In genomic region chr13:34248941-34249920, GRCm38 (mm10) we compare ENCODE assay signal across 9 mouse cellular contexts.
DNase-seq lines count a peak whose midpoint lies in the region; ATAC-seq lines count a peak whose summit lies in the region.
"Had no signal": no experiment of that assay in that cellular context is flagged by ENCODE, and none has a peak within 500 bp of the region (broad histone marks: within the 10 kb centered on the region; RNA-seq: fewer than 3 reads in every experiment).

No protein-coding gene starts in this region.

- no peak overlapping the region for H3K9ac ChIP-seq in kidney, embryonic 15.5 days
- H3K9ac ChIP-seq in embryonic facial prominence, embryonic 15.5 days: no peak overlapping the region
- no peak overlapping the region; the same call in 1 of the 2 replicates for H3K9ac ChIP-seq in limb, embryonic 13.5 days

- DNase-seq in kidney, postnatal 14 days: no peak
- peak; percentile 75 for DNase-seq in adrenal gland, postnatal 10 days
- DNase-seq in gastrocnemius, postnatal 36 days: no peak

- no peaks in the 10 kb centered on the region for H3K27me3 ChIP-seq in kidney, embryonic 15.5 days
- no peaks in the 10 kb centered on the region for H3K27me3 ChIP-seq in embryonic facial prominence, embryonic 15.5 days
- H3K27me3 ChIP-seq in limb, embryonic 13.5 days: no peaks in the 10 kb centered on the region
- H3K27me3 ChIP-seq: Patski had no signal

- no peak overlapping the region for H3K4me2 ChIP-seq in kidney, embryonic 15.5 days
- H3K4me2 ChIP-seq in embryonic facial prominence, embryonic 15.5 days (replicated peaks): no peak overlapping the region
- peak overlapping the region; percentile 23 for H3K4me2 ChIP-seq in limb, embryonic 13.5 days (replicated peaks)

- peak; percentile 81 for ATAC-seq in kidney, embryonic 15.5 days (replicated peaks; ENCODE audit: low FRiP score)
- ATAC-seq in embryonic facial prominence, embryonic 15.5 days (ENCODE audit: insufficient number of reproducible peaks, low FRiP score, low TSS enrichment, low read depth): peak; percentile 79
- ATAC-seq in limb, embryonic 13.5 days (ENCODE audit: low FRiP score, low read depth): peak; percentile 86
- no peak for ATAC-seq in CD4-positive, CD25-positive, alpha-beta regulatory T cell, adult 4 months
- no peak for ATAC-seq in granulocyte monocyte progenitor cell, adult 5-6 weeks (replicated peaks; ENCODE audit: poor library complexity, severe bottlenecking)
- ATAC-seq: Patski had no signal

- 36% methylated on average over 15 of the region's 15 CpGs for WGBS in kidney, embryonic 15.5 days
- WGBS in embryonic facial prominence, embryonic 15.5 days: 32% methylated on average over 15 of the region's 15 CpGs
- WGBS in limb, embryonic 13.5 days: 39% methylated on average over 15 of the region's 15 CpGs

- no peaks in the 10 kb centered on the region for H3K9me3 ChIP-seq in kidney, embryonic 15.5 days (replicated peaks)
- H3K9me3 ChIP-seq in embryonic facial prominence, embryonic 15.5 days (replicated peaks): no peaks in the 10 kb centered on the region
- H3K9me3 ChIP-seq in limb, embryonic 13.5 days: no peaks in the 10 kb centered on the region

- H3K4me1 ChIP-seq in kidney, embryonic 15.5 days: peaks cover 17% of the 10 kb centered on the region
- peaks cover 16% of the 10 kb centered on the region for H3K4me1 ChIP-seq in embryonic facial prominence, embryonic 15.5 days
- H3K4me1 ChIP-seq in limb, embryonic 13.5 days: peaks cover 36% of the 10 kb centered on the region

- intact Hi-C loops in gastrocnemius, postnatal 36 days (cut with DNase I): no loop called here

- H3K4me3 ChIP-seq in kidney, embryonic 15.5 days (replicated peaks): no peak overlapping the region
- H3K4me3 ChIP-seq in embryonic facial prominence, embryonic 15.5 days (replicated peaks): no peak overlapping the region
- no peak overlapping the region for H3K4me3 ChIP-seq in limb, embryonic 13.5 days

- no peaks in the 10 kb centered on the region for H3K36me3 ChIP-seq in kidney, embryonic 15.5 days
- no peaks in the 10 kb centered on the region for H3K36me3 ChIP-seq in embryonic facial prominence, embryonic 15.5 days
- no peaks in the 10 kb centered on the region; the same call in 1 of the 2 replicates for H3K36me3 ChIP-seq in limb, embryonic 13.5 days

- peak overlapping the region; percentile 68 for H3K27ac ChIP-seq in kidney, embryonic 15.5 days
- H3K27ac ChIP-seq in embryonic facial prominence, embryonic 15.5 days (replicated peaks): peak overlapping the region; percentile 79
- H3K27ac ChIP-seq in limb, embryonic 13.5 days: peak overlapping the region; percentile 81

Comparison
In these comparisons a context has a peak if more than half of its experiments do, and no peak if none do; other contexts are left out.
1. ATAC-seq: peak in kidney, embryonic 15.5 days (single experiment), embryonic facial prominence, embryonic 15.5 days (single experiment) and limb, embryonic 13.5 days (single experiment); none in CD4-positive, CD25-positive, alpha-beta regulatory T cell, adult 4 months (single experiment) and granulocyte monocyte progenitor cell, adult 5-6 weeks (single experiment).
2. Peak in every context shown above with its lines, with median percentiles within 50 percentile points of each other: H3K27ac ChIP-seq.